Mouse (Mus musculus): Measurements from ENCODE around the gene Myom3. TPM values are rescaled to one million over a fixed set of nuclear protein-coding genes. Genes with fewer than 3 reads are reported as not detected.
"Not testable (repeated sequence)": the region's sequence is repeated elsewhere in the genome, so short reads cannot be mapped to it uniquely, and the experiment has no call there.

Myom3 gene
- polyA plus RNA-seq (2012; rRNA removed) = 0.08 and 0.13 TPM in 2 replicates

DNA sequence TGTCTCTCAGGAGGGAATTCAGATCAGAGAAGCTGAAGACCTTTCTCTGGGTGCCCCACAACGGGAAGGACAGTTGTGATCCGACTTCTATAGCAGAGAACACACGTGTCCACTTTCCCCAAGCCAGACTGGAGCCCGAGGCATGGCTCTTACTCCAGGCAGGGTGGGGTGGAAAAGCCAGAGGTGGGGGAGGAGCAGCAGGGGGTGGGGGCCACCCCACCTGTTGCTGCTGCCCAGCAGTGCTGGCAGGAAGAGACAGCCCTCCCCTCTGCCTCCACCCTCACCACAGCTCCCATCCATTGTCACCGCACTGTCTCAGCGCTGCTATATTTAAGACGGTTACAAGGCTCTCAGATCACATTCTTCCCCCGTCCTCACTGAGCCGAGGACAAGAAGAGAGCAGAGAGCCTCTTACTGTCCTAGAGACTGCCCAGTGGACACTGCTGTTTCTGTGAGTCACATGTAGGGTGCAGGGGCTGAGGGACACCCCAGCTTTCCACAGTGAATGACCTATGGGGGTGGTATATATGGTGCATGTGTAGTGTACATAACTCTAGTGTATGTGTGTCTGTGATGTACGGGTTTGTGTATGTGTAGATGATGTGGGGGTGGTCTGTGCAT, at the start of gene Myom3:
TSS of gene Myom3 (plus strand) at position 360 of the 621 bp plus-strand sequence.
- 24% methylated on average over 10 of the region's 10 CpGs for WGBS
- Histone ChIP-seq H3K27me3 (ENCODE audit: control insufficient read depth, insufficient read depth, low read length) (no peaks in the 10 kb centered on the region), H3K4me1 (replicated peaks; ENCODE audit: control insufficient read depth, insufficient read depth, low read length) (peaks cover 4% of the 10 kb centered on the region), H3K27ac (ENCODE audit: control insufficient read depth, insufficient read depth, low read length) (no peak within 1 kb of the TSS), H3K36me3 (ENCODE audit: control insufficient read depth, insufficient read depth, low read length) (no peaks in the 10 kb centered on the region), H3K4me3 (ENCODE audit: control insufficient read depth, insufficient read depth, low read length) (no peak within 1 kb of the TSS)
- TF ChIP-seq POLR2A (IDR thresholded peaks at IDR 0.05; ENCODE audit: control insufficient read depth, extremely low read depth, insufficient read depth, low read length, poor library complexity) (no peak), CTCF (IDR thresholded peaks at IDR 0.05; ENCODE audit: borderline replicate concordance, control insufficient read depth, extremely low read depth, insufficient read depth, low read length, poor library complexity) (no peak)
- DNase-seq = no peak

DNA sequence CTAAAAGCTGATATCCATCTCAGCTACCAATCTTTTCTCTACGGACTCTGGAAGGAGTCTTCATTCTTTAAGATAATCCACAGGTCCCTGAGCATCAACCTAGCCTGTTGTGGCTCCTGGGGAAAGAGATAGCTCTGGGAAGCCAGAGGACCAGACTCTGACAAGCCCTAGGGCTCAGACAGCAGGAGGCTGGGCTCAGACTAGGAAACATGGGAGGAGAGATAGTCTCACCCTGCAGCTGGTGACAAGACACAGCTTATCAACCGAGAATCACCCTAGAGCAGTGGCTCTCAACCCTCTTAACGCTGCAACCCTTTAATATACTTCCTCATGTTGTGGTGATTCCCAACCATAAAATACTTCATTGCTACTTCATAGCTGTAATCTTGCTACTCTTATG, 49.1 kb upstream of the Myom3 start:
- 71% methylated on average over 3 of the region's 3 CpGs for WGBS
- no peak for DNase-seq
- no peak for TF ChIP-seq CTCF (IDR thresholded peaks at IDR 0.05; ENCODE audit: borderline replicate concordance, control insufficient read depth, extremely low read depth, insufficient read depth, low read length, poor library complexity)
- no peak for TF ChIP-seq POLR2A (IDR thresholded peaks at IDR 0.05; ENCODE audit: control insufficient read depth, extremely low read depth, insufficient read depth, low read length, poor library complexity)
- Histone ChIP-seq H3K27ac (ENCODE audit: control insufficient read depth, insufficient read depth, low read length) (no peak overlapping the region), H3K27me3 (ENCODE audit: control insufficient read depth, insufficient read depth, low read length) (no peaks in the 10 kb centered on the region), H3K36me3 (ENCODE audit: control insufficient read depth, insufficient read depth, low read length) (no peaks in the 10 kb centered on the region), H3K4me1 (replicated peaks; ENCODE audit: control insufficient read depth, insufficient read depth, low read length) (peaks cover 2% of the 10 kb centered on the region; the same call in 1 of the 2 replicates), H3K4me3 (ENCODE audit: control insufficient read depth, insufficient read depth, low read length) (no peak overlapping the region)

DNA sequence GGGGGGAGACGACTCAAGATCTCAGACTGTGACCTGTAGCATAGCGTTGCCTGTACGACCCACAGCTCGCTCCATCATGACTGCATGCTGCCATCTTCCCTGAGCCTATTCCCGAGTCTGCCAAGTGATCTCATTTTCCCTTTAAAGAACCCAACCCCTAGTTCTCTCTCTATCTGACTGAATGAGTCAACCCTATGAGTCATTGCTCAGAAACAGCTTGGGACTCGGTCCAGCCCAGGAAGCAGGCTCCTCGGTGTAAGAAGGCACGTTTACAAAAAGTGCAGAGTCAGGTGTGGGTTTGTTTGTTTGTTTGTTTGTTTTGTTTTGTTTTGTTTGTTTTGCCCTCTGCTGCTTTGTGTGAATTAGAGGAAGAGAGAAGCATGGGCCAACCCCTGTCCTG, 44.7 kb upstream of the Myom3 start:
- WGBS = 75% methylated on average over 8 of the region's 8 CpGs
- no peaks in the 10 kb centered on the region for H3K36me3 ChIP-seq (ENCODE audit: control insufficient read depth, insufficient read depth, low read length)
- no peak overlapping the region for H3K4me3 ChIP-seq (ENCODE audit: control insufficient read depth, insufficient read depth, low read length)
- H3K4me1 ChIP-seq (replicated peaks; ENCODE audit: control insufficient read depth, insufficient read depth, low read length) = no peaks in the 10 kb centered on the region
- no peak for DNase-seq
- TF ChIP-seq CTCF (IDR thresholded peaks at IDR 0.05; ENCODE audit: borderline replicate concordance, control insufficient read depth, extremely low read depth, insufficient read depth, low read length, poor library complexity) = no peak
- TF ChIP-seq POLR2A (IDR thresholded peaks at IDR 0.05; ENCODE audit: control insufficient read depth, extremely low read depth, insufficient read depth, low read length, poor library complexity) = no peak
- H3K27ac ChIP-seq (ENCODE audit: control insufficient read depth, insufficient read depth, low read length) = no peak overlapping the region
- H3K27me3 ChIP-seq (ENCODE audit: control insufficient read depth, insufficient read depth, low read length) = no peaks in the 10 kb centered on the region

DNA sequence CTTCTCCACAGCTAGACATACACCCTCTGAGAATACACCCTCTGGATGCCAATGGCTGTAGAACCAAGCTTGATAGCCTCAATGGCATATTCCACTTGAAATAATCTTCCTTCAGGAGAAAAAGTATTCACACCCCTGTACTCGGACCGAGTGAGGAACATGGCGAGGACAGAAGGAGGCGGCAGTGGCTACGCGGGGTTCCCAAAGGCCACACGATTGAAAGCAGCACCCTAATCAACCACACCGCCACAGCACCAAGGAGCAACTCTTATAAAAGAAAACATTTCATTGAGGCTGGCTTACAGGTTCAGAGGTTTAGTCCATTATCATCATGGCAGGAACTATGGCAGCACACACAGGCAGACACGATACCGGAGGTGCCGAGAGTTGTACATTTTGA, 43.1 kb upstream of the Myom3 start:
- DNase-seq; H3K4me3 ChIP-seq (ENCODE audit: control insufficient read depth, insufficient read depth, low read length); H3K4me1 ChIP-seq (replicated peaks; ENCODE audit: control insufficient read depth, insufficient read depth, low read length); H3K27me3 ChIP-seq (ENCODE audit: control insufficient read depth, insufficient read depth, low read length); H3K36me3 ChIP-seq (ENCODE audit: control insufficient read depth, insufficient read depth, low read length); H3K27ac ChIP-seq (ENCODE audit: control insufficient read depth, insufficient read depth, low read length): not testable (repeated sequence)
- WGBS = 96% methylated on average over 11 of the region's 11 CpGs

DNA sequence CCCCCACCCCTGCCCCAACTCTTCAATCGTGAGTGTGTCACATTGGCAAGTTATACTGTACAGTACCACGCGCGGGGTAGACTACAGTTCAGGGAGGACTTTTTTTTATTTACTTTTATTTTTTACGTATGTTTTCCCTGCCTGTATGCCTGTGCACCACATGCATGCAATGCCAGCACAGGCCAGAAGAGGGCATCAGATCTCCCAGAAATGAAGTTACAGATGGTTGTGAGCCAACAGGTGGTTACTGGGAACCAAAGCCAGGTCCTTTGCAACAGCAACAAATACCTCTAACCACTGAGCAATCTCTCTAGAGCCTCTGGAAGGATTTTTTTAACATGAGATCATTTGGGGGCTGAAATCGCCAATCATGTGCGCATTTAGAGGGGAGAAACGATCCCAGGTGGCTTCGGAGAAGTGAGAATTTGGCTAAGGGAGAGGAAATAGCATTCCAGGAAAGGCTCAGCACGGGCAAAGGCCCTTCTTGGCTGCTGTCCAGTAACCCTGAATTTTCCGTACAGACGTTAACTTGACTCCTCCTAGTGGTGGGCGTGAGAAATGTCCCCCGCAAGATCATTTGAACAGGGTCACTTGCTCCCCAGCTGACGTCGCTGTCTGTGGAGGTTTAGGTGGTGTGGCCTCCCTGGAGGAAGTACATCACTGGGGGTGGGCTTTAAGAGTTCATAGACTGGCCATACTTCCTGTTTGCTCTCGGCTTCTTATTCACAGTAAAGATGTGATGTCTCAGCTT, 36.8 kb upstream of the Myom3 start:
- Histone ChIP-seq H3K36me3 (ENCODE audit: control insufficient read depth, insufficient read depth, low read length) (no peaks in the 10 kb centered on the region), H3K27me3 (ENCODE audit: control insufficient read depth, insufficient read depth, low read length) (no peaks in the 10 kb centered on the region; the same call in 1 of the 2 replicates), H3K4me3 (ENCODE audit: control insufficient read depth, insufficient read depth, low read length) (no peak overlapping the region), H3K4me1 (replicated peaks; ENCODE audit: control insufficient read depth, insufficient read depth, low read length) (no peaks in the 10 kb centered on the region), H3K27ac (ENCODE audit: control insufficient read depth, insufficient read depth, low read length) (no peak overlapping the region)
- 84% methylated on average over 17 of the region's 17 CpGs for WGBS
- no peak for TF ChIP-seq CTCF (IDR thresholded peaks at IDR 0.05; ENCODE audit: borderline replicate concordance, control insufficient read depth, extremely low read depth, insufficient read depth, low read length, poor library complexity)
- DNase-seq = no peak

DNA sequence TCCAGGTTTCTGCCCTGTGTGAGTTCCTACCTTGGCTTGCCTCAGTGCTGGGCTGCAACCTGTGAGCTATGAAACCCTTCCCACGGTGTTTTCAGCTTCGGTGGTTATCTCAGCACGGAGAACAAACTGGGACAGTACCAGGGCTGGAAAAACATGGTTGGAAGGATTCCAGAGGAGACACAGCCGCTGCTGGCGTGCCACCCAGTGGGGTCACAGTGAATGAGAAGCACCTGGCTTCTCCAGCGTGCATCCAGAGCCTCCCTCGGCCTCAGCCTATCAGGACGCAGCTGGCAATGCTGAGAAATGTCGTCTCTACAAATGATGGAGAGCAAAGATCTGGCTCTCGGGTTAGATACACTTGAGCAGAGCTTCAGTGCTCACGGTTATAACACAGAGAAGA, 33.1 kb upstream of the Myom3 start:
- Histone ChIP-seq H3K27me3 (ENCODE audit: control insufficient read depth, insufficient read depth, low read length) (no peaks in the 10 kb centered on the region; the same call in 1 of the 2 replicates), H3K27ac (ENCODE audit: control insufficient read depth, insufficient read depth, low read length) (no peak overlapping the region), H3K4me3 (ENCODE audit: control insufficient read depth, insufficient read depth, low read length) (no peak overlapping the region), H3K4me1 (replicated peaks; ENCODE audit: control insufficient read depth, insufficient read depth, low read length) (no peaks in the 10 kb centered on the region), H3K36me3 (ENCODE audit: control insufficient read depth, insufficient read depth, low read length) (no peaks in the 10 kb centered on the region)
- DNase-seq = no peak
- no peak for TF ChIP-seq CTCF (IDR thresholded peaks at IDR 0.05; ENCODE audit: borderline replicate concordance, control insufficient read depth, extremely low read depth, insufficient read depth, low read length, poor library complexity)
- no peak for TF ChIP-seq POLR2A (IDR thresholded peaks at IDR 0.05; ENCODE audit: control insufficient read depth, extremely low read depth, insufficient read depth, low read length, poor library complexity)
- 84% methylated on average over 11 of the region's 11 CpGs for WGBS

Data from thymus, adult 2 months (tissue).